Mouse (Mus musculus) liver, postnatal 0 days (tissue): ENCODE results near the gene Twnk.

Experiments
- CTCF ChIP-seq: sonication (generic); IDR thresholded peaks from 2 replicates; pipeline ENCODE4 v1.5.1; 2016; ENCODE audit warnings: antibody characterized with exemption, low read depth
- EP300 ChIP-seq: IDR thresholded peaks from 2 replicates; pipeline ENCODE4 v1.6.1; 2016; ENCODE audit warnings: antibody characterized with exemption, low read depth, mild to moderate bottlenecking

GRCm38 (mm10) chr19:45007425-45008191 is 2.1 kb downstream of the Twnk start:
- TF ChIP-seq CTCF (no peak), EP300 (no peak)
